Mouse (Mus musculus) gastrocnemius, postnatal 25 days (tissue): ENCODE measurements around the gene Slf2. TPM values are rescaled to one million over a fixed set of nuclear protein-coding genes. Genes with fewer than 3 reads are reported as not detected.
A peak's percentile ranks its signal among the peaks of the same experiment; 100 is the strongest.

Experiments used
- DNase-seq: peaks from one replicate; pipeline ENCODE4 v3.0.0; 2022
- total RNA-seq, 2 experiments: library from RNA; stranded (reverse); gene quantifications; 1 replicate in 1 of 2; 2 replicates in 1 of 2; pipeline ENCODE4 v1.2.3; 2021

The Slf2 gene
- total RNA-seq, 2 experiments from 2014 or later, result 11.1 to 11.7 TPM

- DNase-seq, result no peak
Observed at GRCm38 (mm10) chr19:44908836-44909460, 22.0 kb upstream of the Slf2 start.

- no peak for DNase-seq
Observed at GRCm38 (mm10) chr19:44914481-44915249, 16.3 kb upstream of the Slf2 start.

- DNase-seq, result no peak
Observed at GRCm38 (mm10) chr19:44918171-44918570, 12.8 kb upstream of the Slf2 start.

GRCm38 (mm10) chr19:44921466-44922139 lies 9.3 kb upstream of the Slf2 start:
- no peak for DNase-seq

GRCm38 (mm10) chr19:44922521-44922920 lies 8.4 kb upstream of the Slf2 start:
- no peak for DNase-seq

GRCm38 (mm10) chr19:44924699-44925098 lies 6.3 kb upstream of the Slf2 start:
- no peak for DNase-seq

- DNase-seq, result no peak
Observed at GRCm38 (mm10) chr19:44926781-44927180, 4.2 kb upstream of the Slf2 start.

- no peak for DNase-seq
Observed at GRCm38 (mm10) chr19:44927250-44927649, 3.7 kb upstream of the Slf2 start.

- no peak for DNase-seq
Observed at GRCm38 (mm10) chr19:44928185-44928584, 2.8 kb upstream of the Slf2 start.

- DNase-seq, result no peak
Observed at GRCm38 (mm10) chr19:44929251-44929650, 1.7 kb upstream of the Slf2 start.

- DNase-seq, result no peak
Observed at GRCm38 (mm10) chr19:44929663-44930062, 1.3 kb upstream of the Slf2 start.

GRCm38 (mm10) chr19:44930122-44930521 lies 829 bp upstream of the Slf2 start:
- DNase-seq, result no peak

- peak; percentile 84 for DNase-seq
Observed at GRCm38 (mm10) chr19:44931454-44931759, 456 bp downstream of the Slf2 start.

- DNase-seq, result no peak
Observed at GRCm38 (mm10) chr19:44932051-44932450, 1.1 kb downstream of the Slf2 start.

GRCm38 (mm10) chr19:44933136-44933535 lies 2.2 kb downstream of the Slf2 start:
- DNase-seq, result no peak

- no peak for DNase-seq
Observed at GRCm38 (mm10) chr19:44959633-44960032, 28.7 kb downstream of the Slf2 start.

GRCm38 (mm10) chr19:44965978-44966377 lies 35.0 kb downstream of the Slf2 start:
- DNase-seq, result no peak

- no peak for DNase-seq
Observed at GRCm38 (mm10) chr19:44968329-44968728, 37.4 kb downstream of the Slf2 start.

- DNase-seq, result no peak
Observed at GRCm38 (mm10) chr19:44976636-44977035, 45.7 kb downstream of the Slf2 start.

GRCm38 (mm10) chr19:44977148-44977547 lies 46.2 kb downstream of the Slf2 start:
- DNase-seq, result no peak

GRCm38 (mm10) chr19:44980787-44981186 lies 49.8 kb downstream of the Slf2 start:
- DNase-seq, result no peak

GRCm38 (mm10) chr19:44982477-44983115 lies 51.6 kb downstream of the Slf2 start:
- no peak for DNase-seq

GRCm38 (mm10) chr19:44983366-44983765 lies 52.4 kb downstream of the Slf2 start:
- DNase-seq, result no peak
